Mouse (Mus musculus) monocyte, adult 2 months (primary cell): ENCODE measurements around the gene Frmd4a.

Experiments
- DNase-seq, 2 experiments: peaks; one replicate each; pipeline ENCODE4 v3.0.0; 2022; ENCODE audit warnings: low spot score in 2 of 2, low read depth in 1 of 2

Gene Frmd4a

GRCm38 (mm10) chr2:4515910-4516309, 498.4 kb downstream of the Frmd4a start:
- no peak for DNase-seq

- no peak for DNase-seq
Measured at GRCm38 (mm10) chr2:4516819-4517552, 499.5 kb downstream of the Frmd4a start.

GRCm38 (mm10) chr2:4517553-4518125, 500.1 kb downstream of the Frmd4a start:
- no peak for DNase-seq

GRCm38 (mm10) chr2:4518549-4518948, 501.0 kb downstream of the Frmd4a start:
- no peak for DNase-seq

GRCm38 (mm10) chr2:4522769-4523487, 505.4 kb downstream of the Frmd4a start:
- no peak for DNase-seq

GRCm38 (mm10) chr2:4527094-4527493, 509.6 kb downstream of the Frmd4a start:
- DNase-seq, result no peak

- no peak for DNase-seq
Measured at GRCm38 (mm10) chr2:4529254-4529729, 511.8 kb downstream of the Frmd4a start.

- no peak for DNase-seq
Measured at GRCm38 (mm10) chr2:4531533-4532197, 514.1 kb downstream of the Frmd4a start.

- DNase-seq, result no peak
Measured at GRCm38 (mm10) chr2:4532198-4532568, 514.7 kb downstream of the Frmd4a start.

GRCm38 (mm10) chr2:4532945-4533344, 515.4 kb downstream of the Frmd4a start:
- no peak for DNase-seq

GRCm38 (mm10) chr2:4535187-4535864, 517.8 kb downstream of the Frmd4a start:
- DNase-seq, result no peak

GRCm38 (mm10) chr2:4541330-4541729, 523.8 kb downstream of the Frmd4a start:
- no peak for DNase-seq

- DNase-seq, result no peak
Measured at GRCm38 (mm10) chr2:4541844-4542628, 524.5 kb downstream of the Frmd4a start.

GRCm38 (mm10) chr2:4542629-4543416, 525.3 kb downstream of the Frmd4a start:
- DNase-seq, result no peak

- no peak for DNase-seq
Measured at GRCm38 (mm10) chr2:4543417-4543775, 525.9 kb downstream of the Frmd4a start.

- DNase-seq, result no peak
Measured at GRCm38 (mm10) chr2:4544360-4544759, 526.8 kb downstream of the Frmd4a start.

GRCm38 (mm10) chr2:4545261-4545660, 527.7 kb downstream of the Frmd4a start:
- DNase-seq, result no peak

- DNase-seq, result no peak
Measured at GRCm38 (mm10) chr2:4547003-4547662, 529.6 kb downstream of the Frmd4a start.

GRCm38 (mm10) chr2:4549271-4549670, 531.8 kb downstream of the Frmd4a start:
- no peak for DNase-seq
